Mouse (Mus musculus) ES-Bruce4 (cell line): ENCODE measurements at regions not wholly inside any gene's neighbourhood (a gene's known extent, or its start where the extent isn't known, plus 50 kb on each side); places are given as distances from the start of the nearest gene placed in this dataset.

Experiments
- H3K27ac ChIP-seq: 2 replicates; pipeline ENCODE4 v1.5.1; 2012; ENCODE audit warnings: low read length, inconsistent platforms; ENCODE audit not compliant: insufficient read depth
- H3K27me3 ChIP-seq: 2 replicates; pipeline ENCODE4 v1.6.1; 2012; ENCODE audit warnings: mild to moderate bottlenecking, low read length, inconsistent platforms; ENCODE audit not compliant: control insufficient read depth, poor library complexity, insufficient read depth, severe bottlenecking
- H3K36me3 ChIP-seq: 2 replicates; pipeline ENCODE4 v1.6.1; 2012; ENCODE audit warnings: inconsistent platforms, mild to moderate bottlenecking, low read length, moderate library complexity; ENCODE audit not compliant: control insufficient read depth, poor library complexity, insufficient read depth, severe bottlenecking
- H3K4me1 ChIP-seq: one replicate; pipeline ENCODE4 v1.8.1; 2011; ENCODE audit warnings: low read length; ENCODE audit not compliant: control insufficient read depth, insufficient read depth
- H3K4me3 ChIP-seq: 2 replicates; pipeline ENCODE4 v1.5.1; 2011; ENCODE audit warnings: low read depth, mild to moderate bottlenecking, low read length
- H3K9ac ChIP-seq: 2 replicates; pipeline ENCODE4 v1.6.1; 2012; ENCODE audit warnings: low read depth, mild to moderate bottlenecking, inconsistent platforms; ENCODE audit not compliant: poor library complexity, severe bottlenecking
- H3K9me3 ChIP-seq: replicated peaks from 2 replicates; pipeline ENCODE4 v1.6.1; 2012; ENCODE audit warnings: mild to moderate bottlenecking, low read length, inconsistent platforms; ENCODE audit not compliant: control insufficient read depth, poor library complexity, insufficient read depth, severe bottlenecking
- CTCF ChIP-seq: IDR thresholded peaks from one replicate; pipeline ENCODE4 v1.8.1; 2011; ENCODE audit warnings: low read depth, low read length
- EP300 ChIP-seq: IDR thresholded peaks from 2 replicates; pipeline ENCODE4 v1.6.1; 2011; ENCODE audit warnings: low read depth, low read length; ENCODE audit not compliant: insufficient read depth
- POLR2A ChIP-seq: IDR thresholded peaks from one replicate; pipeline ENCODE4 v1.8.1; 2011; ENCODE audit warnings: low read length; ENCODE audit not compliant: insufficient read depth

- no peak for TF ChIP-seq POLR2A
- TF ChIP-seq CTCF = no peak
- no peak for TF ChIP-seq EP300
- H3K36me3 ChIP-seq = no peaks in the 10 kb centered on the region
- H3K4me3 ChIP-seq = no peak overlapping the region
- H3K27me3 ChIP-seq = no peaks in the 10 kb centered on the region
- no peak overlapping the region for H3K9ac ChIP-seq
- H3K9me3 ChIP-seq = no peaks in the 10 kb centered on the region
- peaks cover 3% of the 10 kb centered on the region for H3K4me1 ChIP-seq
- H3K27ac ChIP-seq = no peak overlapping the region
These were observed 130.7 kb upstream of the Sgk1 start for GRCm38 (mm10) chr10:21751326-21751725.

DNA sequence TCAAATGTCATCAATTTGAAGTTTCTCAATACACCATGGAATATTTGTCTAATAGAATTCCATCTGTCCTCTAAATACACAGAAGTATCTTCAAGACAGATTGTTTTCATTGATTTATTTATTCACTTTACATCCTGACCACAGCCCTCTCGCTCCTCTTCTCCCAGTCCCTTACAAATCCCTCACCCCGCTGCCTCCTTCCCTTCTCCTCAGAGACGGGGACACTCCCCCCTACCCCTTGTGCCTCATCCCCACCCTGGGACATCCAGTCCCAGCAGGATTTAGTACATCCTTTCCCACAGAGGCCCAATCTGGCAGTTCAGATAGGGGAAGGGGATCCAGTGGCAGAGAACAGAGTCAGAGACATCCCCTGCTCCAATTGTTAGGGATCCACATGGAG is 129.6 kb upstream of the Sgk1 start:
- H3K4me1 ChIP-seq = peaks cover 3% of the 10 kb centered on the region
- H3K27ac ChIP-seq = no peak overlapping the region
- no peaks in the 10 kb centered on the region for H3K27me3 ChIP-seq
- no peaks in the 10 kb centered on the region for H3K36me3 ChIP-seq
- H3K4me3 ChIP-seq = no peak overlapping the region
- H3K9me3 ChIP-seq = no peaks in the 10 kb centered on the region
- H3K9ac ChIP-seq = no peak overlapping the region
- no peak for TF ChIP-seq CTCF
- no peak for TF ChIP-seq POLR2A

DNA sequence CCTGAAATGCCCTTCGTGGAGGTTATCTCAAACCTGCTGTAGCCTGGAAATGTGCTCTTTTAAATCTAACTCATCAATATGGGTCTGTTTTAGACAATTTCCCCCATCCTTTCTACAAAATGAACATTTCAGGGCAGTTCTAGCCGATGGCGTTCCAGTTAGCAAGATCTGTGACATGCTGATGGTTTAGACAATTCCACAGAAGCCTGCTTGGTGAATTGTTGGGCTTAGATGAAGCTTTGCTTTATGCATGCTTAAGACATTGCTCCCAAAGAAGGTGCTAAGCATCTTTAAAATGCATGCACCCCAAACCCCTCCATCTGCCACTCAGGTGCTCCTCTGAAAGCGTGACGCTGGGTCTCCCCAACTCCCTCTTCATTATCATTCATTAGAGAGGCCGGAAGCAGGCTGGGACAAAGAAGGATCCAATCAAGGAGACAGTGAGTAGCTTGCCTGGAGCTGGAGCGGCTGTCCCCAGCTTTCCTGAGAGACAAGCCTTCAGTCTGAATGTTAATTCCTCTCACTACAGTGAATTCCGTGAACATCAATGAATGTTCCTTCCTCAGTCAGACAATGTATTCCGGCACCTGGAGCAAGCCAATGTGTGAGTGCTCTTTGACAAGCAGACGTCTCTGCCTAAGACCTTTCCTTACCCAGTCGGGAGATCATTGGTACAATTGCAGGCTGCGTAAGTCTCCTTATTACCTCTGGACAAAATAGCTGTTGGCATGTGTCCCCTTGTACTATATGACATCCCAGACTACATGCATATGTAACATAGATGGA is 127.0 kb upstream of the Sgk1 start:
- no peaks in the 10 kb centered on the region for H3K27me3 ChIP-seq
- H3K27ac ChIP-seq = no peak overlapping the region
- TF ChIP-seq CTCF (no peak), EP300 (no peak)

DNA sequence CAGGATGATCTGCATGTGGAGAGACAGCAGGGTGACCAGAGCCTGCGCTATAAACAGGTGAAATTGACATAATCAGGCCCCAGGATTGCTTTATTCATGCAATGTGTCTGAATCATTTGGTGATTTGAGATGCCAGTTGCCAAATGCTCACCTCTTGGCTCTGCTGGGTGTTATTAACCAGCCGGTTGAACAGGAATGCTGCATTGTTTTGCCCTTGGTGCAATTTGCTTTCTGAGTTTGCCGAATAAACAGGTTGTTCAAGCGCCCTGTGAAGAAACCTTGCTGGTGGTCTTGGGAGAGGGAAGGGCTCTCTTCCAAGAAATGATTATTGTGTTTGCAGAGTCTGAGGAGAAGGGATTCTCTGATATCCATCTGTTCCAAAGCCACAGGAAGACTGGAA is 126.3 kb upstream of the Sgk1 start:
- H3K36me3 ChIP-seq = no peaks in the 10 kb centered on the region
- H3K27me3 ChIP-seq = no peaks in the 10 kb centered on the region
- no peaks in the 10 kb centered on the region for H3K9me3 ChIP-seq
- no peak overlapping the region for H3K27ac ChIP-seq
- no peak overlapping the region for H3K4me3 ChIP-seq
- H3K4me1 ChIP-seq = peaks cover 3% of the 10 kb centered on the region
- no peak for TF ChIP-seq POLR2A
- no peak for TF ChIP-seq EP300
- no peak for TF ChIP-seq CTCF
- H3K9ac ChIP-seq = no peak overlapping the region

More for the DNA sequence above, 127.0 kb upstream of the Sgk1 start:
- H3K4me1 ChIP-seq = peaks cover 3% of the 10 kb centered on the region
- no peaks in the 10 kb centered on the region for H3K36me3 ChIP-seq
- no peaks in the 10 kb centered on the region for H3K9me3 ChIP-seq
- no peak overlapping the region for H3K9ac ChIP-seq
- H3K4me3 ChIP-seq = no peak overlapping the region

GRCm38 (mm10) chr10:21756811-21757210 is 125.2 kb upstream of the Sgk1 start:
- H3K9me3 ChIP-seq = no peaks in the 10 kb centered on the region
- H3K36me3 ChIP-seq = no peaks in the 10 kb centered on the region
- peaks cover 3% of the 10 kb centered on the region for H3K4me1 ChIP-seq
- no peaks in the 10 kb centered on the region for H3K27me3 ChIP-seq
- H3K27ac ChIP-seq = no peak overlapping the region
- TF ChIP-seq CTCF = no peak
- no peak for TF ChIP-seq POLR2A
- TF ChIP-seq EP300 = no peak
- H3K9ac ChIP-seq = no peak overlapping the region
- no peak overlapping the region for H3K4me3 ChIP-seq

- Histone ChIP-seq H3K27ac (no peak overlapping the region), H3K36me3 (no peaks in the 10 kb centered on the region), H3K4me3 (no peak overlapping the region), H3K9me3 (no peaks in the 10 kb centered on the region), H3K9ac (no peak overlapping the region), H3K27me3 (no peaks in the 10 kb centered on the region), H3K4me1 (peaks cover 3% of the 10 kb centered on the region)
- TF ChIP-seq EP300 (no peak), POLR2A (no peak), CTCF (no peak)
These were observed 123.9 kb upstream of the Sgk1 start for GRCm38 (mm10) chr10:21758122-21758521.
